In genomic region chr3:95110911-95111726, GRCm38 (mm10) we compare ENCODE assay signal across 8 mouse cellular contexts. TPM values are rescaled to one million over a fixed set of nuclear protein-coding genes. Genes with fewer than 3 reads are reported as not detected.
A peak's percentile ranks its signal among the peaks of the same experiment; 100 is the strongest.
DNase-seq lines count a peak whose midpoint lies in the region; ATAC-seq and TF ChIP-seq lines count a peak whose summit lies in the region.

Gene Vps72 (plus strand): TSS chr3:95111022.

- in situ Hi-C loops in CH12.LX (cut with MboI; ENCODE audit: low pct_ligation_motif_present, low pct_unique_long_range_greater_than_20kb, low sequenced_read_pairs) = no loop called here

- no peaks in the 10 kb centered on the region for H3K27me3 ChIP-seq in CH12.LX (replicated peaks)
- H3K27me3 ChIP-seq in forebrain, embryonic 11.5 days (ENCODE audit: control insufficient read depth, insufficient read depth, low read length) = no peaks in the 10 kb centered on the region
- no peaks in the 10 kb centered on the region for H3K27me3 ChIP-seq in heart, embryonic 16.5 days (ENCODE audit: control insufficient read depth, insufficient read depth, low read length)
- H3K27me3 ChIP-seq in liver, embryonic 15.5 days = no peaks in the 10 kb centered on the region
- H3K27me3 ChIP-seq in neural tube, embryonic 12.5 days (replicated peaks) = no peaks in the 10 kb centered on the region

- TF ChIP-seq EP300 in CH12.LX (IDR thresholded peaks at IDR 0.05; ENCODE audit: low read length) = no peak

- peak within 1 kb of the TSS; percentile 88 for H3K9ac ChIP-seq in CH12.LX (ENCODE audit: insufficient read depth, low read depth)
- H3K9ac ChIP-seq in forebrain, embryonic 11.5 days (ENCODE audit: low read length) = peak within 1 kb of the TSS; percentile 94
- H3K9ac ChIP-seq in heart, embryonic 16.5 days (ENCODE audit: low read length) = peak within 1 kb of the TSS; percentile 94
- peak within 1 kb of the TSS; percentile 80 for H3K9ac ChIP-seq in liver, embryonic 15.5 days
- H3K9ac ChIP-seq in neural tube, embryonic 12.5 days = peak within 1 kb of the TSS; percentile 83

- peak within 1 kb of the TSS; percentile 50; the same call in 1 of the 2 replicates for H3K27ac ChIP-seq in CH12.LX (ENCODE audit: insufficient read depth, low read depth)
- H3K27ac ChIP-seq in forebrain, embryonic 11.5 days (ENCODE audit: low read depth, low read length) = peak within 1 kb of the TSS; percentile 96
- H3K27ac ChIP-seq in heart, embryonic 16.5 days (ENCODE audit: low read length) = peak within 1 kb of the TSS; percentile 99
- H3K27ac ChIP-seq in liver, embryonic 15.5 days (replicated peaks) = peak within 1 kb of the TSS; percentile 89
- peak within 1 kb of the TSS; percentile 93 for H3K27ac ChIP-seq in neural tube, embryonic 12.5 days

- peaks cover 0 to 20% of the 10 kb centered on the region in 2 experiments; a peak in 2 of 4 replicates for H3K4me1 ChIP-seq in CH12.LX (ENCODE audit: control insufficient read depth in 1 of 2, insufficient read depth in 2 of 2)
- peaks cover 7% of the 10 kb centered on the region for H3K4me1 ChIP-seq in forebrain, embryonic 11.5 days (replicated peaks; ENCODE audit: control insufficient read depth, insufficient read depth, low read length)
- peaks cover 8% of the 10 kb centered on the region for H3K4me1 ChIP-seq in heart, embryonic 16.5 days (ENCODE audit: control insufficient read depth, insufficient read depth, low read length)
- peaks cover 51% of the 10 kb centered on the region for H3K4me1 ChIP-seq in liver, embryonic 15.5 days (replicated peaks)
- peaks cover 8% of the 10 kb centered on the region for H3K4me1 ChIP-seq in neural tube, embryonic 12.5 days

- peaks cover 0 to 23% of the 10 kb centered on the region in 2 experiments for H3K36me3 ChIP-seq in CH12.LX (replicated peaks in 1 of 2; ENCODE audit: control insufficient read depth in 1 of 2, insufficient read depth in 1 of 2, low read length in 1 of 2)
- H3K36me3 ChIP-seq in forebrain, embryonic 11.5 days (ENCODE audit: control insufficient read depth, insufficient read depth, low read length) = no peaks in the 10 kb centered on the region; the same call in 1 of the 2 replicates
- peaks cover 8% of the 10 kb centered on the region; the same call in 1 of the 2 replicates for H3K36me3 ChIP-seq in heart, embryonic 16.5 days (ENCODE audit: control insufficient read depth, insufficient read depth)
- H3K36me3 ChIP-seq in liver, embryonic 15.5 days (replicated peaks) = peaks cover 15% of the 10 kb centered on the region
- H3K36me3 ChIP-seq in neural tube, embryonic 12.5 days = peaks cover 17% of the 10 kb centered on the region

- under 1% methylated on average over 53 of the region's 54 CpGs for WGBS in forebrain, embryonic 11.5 days
- under 1% methylated on average over 53 of the region's 54 CpGs for WGBS in heart, embryonic 16.5 days
- 1% methylated on average over 54 of the region's 54 CpGs for WGBS in liver, embryonic 15.5 days (ENCODE audit: insufficient replicate concordance)
- WGBS in neural tube, embryonic 12.5 days = 2% methylated on average over 54 of the region's 54 CpGs

- ATAC-seq in forebrain, embryonic 11.5 days (replicated peaks; ENCODE audit: low FRiP score) = peak; percentile 78
- ATAC-seq in heart, embryonic 16.5 days (replicated peaks; ENCODE audit: extremely low read depth, insufficient read depth, low FRiP score) = peak; percentile 69
- ATAC-seq in liver, embryonic 15.5 days (ENCODE audit: insufficient read depth) = peak; percentile 58
- ATAC-seq in neural tube, embryonic 12.5 days (ENCODE audit: low FRiP score, low read depth) = peak; percentile 75

- TF ChIP-seq RAD21 in CH12.LX (IDR thresholded peaks at IDR 0.05; ENCODE audit: low read depth, low read length) = no peak

- TF ChIP-seq POLR2A in CH12.LX (IDR thresholded peaks at IDR 0.05; ENCODE audit: low read depth, low read length) = peak; percentile 82

- peak; percentile 90 for DNase-seq in CH12.LX (ENCODE audit: extremely low read depth)
- peak; percentile 77 for DNase-seq in c-Kit-positive CD71-positive TER-119-negative erythroid progenitor cells, embryonic 14.5 days (ENCODE audit: low read depth)
- peak; percentile 93 for DNase-seq in forebrain, embryonic 11.5 days (ENCODE audit: low spot score)
- DNase-seq in kidney, postnatal 36 days = peak; percentile 92 to 93
- DNase-seq in telencephalon, adult 2 months (ENCODE audit: low read depth, low spot score) = peak; percentile 93

- H3K4me2 ChIP-seq in CH12.LX (ENCODE audit: insufficient read depth, low read depth, poor library complexity, severe bottlenecking) = peak within 1 kb of the TSS; percentile 47
- peak within 1 kb of the TSS; percentile 39 for H3K4me2 ChIP-seq in forebrain, embryonic 11.5 days (ENCODE audit: low read depth, low read length, severe bottlenecking)
- peak within 1 kb of the TSS; percentile 66 for H3K4me2 ChIP-seq in heart, embryonic 16.5 days (ENCODE audit: low read depth, low read length)
- H3K4me2 ChIP-seq in liver, embryonic 15.5 days = peak within 1 kb of the TSS; percentile 66
- H3K4me2 ChIP-seq in neural tube, embryonic 12.5 days (replicated peaks) = peak within 1 kb of the TSS; percentile 54

- TF ChIP-seq CTCF in CH12.LX (conservative IDR thresholded peaks at IDR 0.05 in 1 of 2, IDR thresholded peaks at IDR 0.05 in 1 of 2; ENCODE audit: low read depth in 2 of 2, low read length in 2 of 2) = no peak

- peak within 1 kb of the TSS; percentile 73 to 79 (median 74) for H3K4me3 ChIP-seq in CH12.LX (replicated peaks in 1 of 3; ENCODE audit: low read depth in 2 of 3, low read length in 2 of 3, poor library complexity in 1 of 3)
- H3K4me3 ChIP-seq in forebrain, embryonic 11.5 days (ENCODE audit: low read depth, low read length) = peak within 1 kb of the TSS; percentile 72
- peak within 1 kb of the TSS; percentile 95 for H3K4me3 ChIP-seq in heart, embryonic 16.5 days (ENCODE audit: low read length)
- peak within 1 kb of the TSS; percentile 71 for H3K4me3 ChIP-seq in liver, embryonic 15.5 days (replicated peaks)
- peak within 1 kb of the TSS; percentile 78 for H3K4me3 ChIP-seq in neural tube, embryonic 12.5 days

- dilution Hi-C loops in CH12.LX (cut with MboI; ENCODE audit: extremely low pct_ligation_motif_present, extremely low pct_unique_long_range_greater_than_20kb, low sequenced_read_pairs) = no loop called here

- no peaks in the 10 kb centered on the region for H3K9me3 ChIP-seq in CH12.LX (replicated peaks; ENCODE audit: low read length)
- H3K9me3 ChIP-seq in forebrain, embryonic 11.5 days (ENCODE audit: control insufficient read depth, low read length) = no peaks in the 10 kb centered on the region
- no peaks in the 10 kb centered on the region for H3K9me3 ChIP-seq in heart, embryonic 16.5 days (replicated peaks; ENCODE audit: control insufficient read depth, low read length)
- no peaks in the 10 kb centered on the region for H3K9me3 ChIP-seq in liver, embryonic 15.5 days (replicated peaks)
- no peaks in the 10 kb centered on the region for H3K9me3 ChIP-seq in neural tube, embryonic 12.5 days

- H3K79me2 ChIP-seq in CH12.LX (replicated peaks; ENCODE audit: control insufficient read depth, extremely low read depth, insufficient read depth, poor library complexity, severe bottlenecking) = peaks cover 8% of the 10 kb centered on the region

TF ChIP-seq in CH12.LX, 34 proteins besides CTCF, POLR2A, EP300 and RAD21 (continues in another document):
- TF ChIP-seq PAX5 (IDR thresholded peaks at IDR 0.05; ENCODE audit: low read length) (no peak), MEF2A (IDR thresholded peaks at IDR 0.05; ENCODE audit: borderline replicate concordance, low read depth, low read length) (peak; percentile 65; the same call in 1 of the 2 replicates), BHLHE40 (IDR thresholded peaks at IDR 0.05; ENCODE audit: low read depth, low read length) (peak; percentile 68; the same call in 1 of the 2 replicates), MXI1 (IDR thresholded peaks at IDR 0.05; ENCODE audit: low read depth, low read length) (peak; percentile 67), JUN (IDR thresholded peaks at IDR 0.05; ENCODE audit: insufficient read depth, low read depth, low read length) (no peak), CHD1 (IDR thresholded peaks at IDR 0.05; ENCODE audit: low read depth, low read length) (0 out of 2 replicates have a peak, but pooled peaks have one; percentile 60), CHD2 (IDR thresholded peaks at IDR 0.05; ENCODE audit: low read length) (peak; percentile 37; the same call in 1 of the 2 replicates), RCOR1 (conservative IDR thresholded peaks at IDR 0.05; ENCODE audit: low read depth, low read length) (no peak), ZMIZ1 (IDR thresholded peaks at IDR 0.05; ENCODE audit: low read depth, low read length) (no peak), USF1 (IDR thresholded peaks at IDR 0.05; ENCODE audit: low read depth, low read length) (no peak), TBP (conservative IDR thresholded peaks at IDR 0.05; ENCODE audit: low read depth, low read length) (peak; percentile 72; the same call in 1 of the 2 replicates), NRF1 (IDR thresholded peaks at IDR 0.05; ENCODE audit: low read depth, low read length) (peak; percentile 75), ETS1 (conservative IDR thresholded peaks at IDR 0.05; ENCODE audit: low read depth, low read length) (no peak), TCF12 (IDR thresholded peaks at IDR 0.05; ENCODE audit: low read depth, low read length) (peak; percentile 63), IRF4 (IDR thresholded peaks at IDR 0.05; ENCODE audit: low read depth, low read length) (peak; percentile 53; the same call in 1 of the 2 replicates), POLR2AphosphoS2 (IDR thresholded peaks at IDR 0.05; ENCODE audit: low read depth, low read length) (no peak), NELFE (IDR thresholded peaks at IDR 0.05; ENCODE audit: low read depth, low read length) (peak; percentile 75), KAT2A (IDR thresholded peaks at IDR 0.05; ENCODE audit: insufficient replicate concordance, low read length) (peak; percentile 83; the same call in 1 of the 2 replicates), MYC (IDR thresholded peaks at IDR 0.05; ENCODE audit: low read depth, low read length) (peak; percentile 59; the same call in 1 of the 2 replicates), ELF1 (IDR thresholded peaks at IDR 0.05; ENCODE audit: low read depth, low read length) (peak; percentile 96), MAFK (IDR thresholded peaks at IDR 0.05; ENCODE audit: insufficient replicate concordance, low read length) (no peak), UBTF (IDR thresholded peaks at IDR 0.05; ENCODE audit: low read depth, low read length) (no peak)

RNA-seq across cellular contexts. Expression of gene Vps72, which starts in this region (rescaled TPM):
- total RNA-seq in CH12.LX (2012; rRNA removed) (33.7 and 34.1 TPM in 2 replicates), CH12.LX (2014; rRNA removed) (33.3 and 33.5 TPM in 2 replicates)
- 54.4 and 75.4 TPM in 2 replicates for polyA plus RNA-seq in CH12.LX (2012; ENCODE audit: insufficient read length, low read depth)
- 249 and 274 TPM in 2 replicates for polyA plus RNA-seq in forebrain, embryonic 11.5 days (2014; fragmentation: Nextera tagmentation; extraction: Ambion mirVana)
- polyA plus RNA-seq in heart, embryonic 16.5 days (2015; fragmentation: Nextera tagmentation; extraction: Ambion mirVana) = 92.5 and 96.6 TPM in 2 replicates
- polyA plus RNA-seq in liver, embryonic 15.5 days (2015; fragmentation: Nextera tagmentation; extraction: Ambion mirVana) = 31.4 and 36.6 TPM in 2 replicates
- polyA plus RNA-seq in neural tube, embryonic 12.5 days (2016; fragmentation: Nextera tagmentation; extraction: Ambion mirVana) = 227 and 232 TPM in 2 replicates

Comparison
In these comparisons a context has a peak if more than half of its experiments do, and no peak if none do; other contexts are left out.
1. Peak in every context shown above with its lines: DNase-seq, ATAC-seq, H3K4me3 ChIP-seq and H3K27ac ChIP-seq.